Mouse (Mus musculus) embryonic facial prominence, embryonic 10.5 days (tissue): ENCODE measurements at regions not wholly inside any gene's neighbourhood (a gene's known extent, or its start where the extent isn't known, plus 50 kb on each side); places are given as distances from the start of the nearest gene placed in this dataset.

Source experiments
- DNase-seq: peaks from one replicate; pipeline ENCODE4 v3.0.0-alpha.2; 2017; ENCODE audit warnings: low spot score
- H3K27ac ChIP-seq: fragments of 300-500 bp; sonication (generic); replicated peaks from 2 replicates; pipeline ENCODE4 v1.5.1; 2016; ENCODE audit warnings: mild to moderate bottlenecking
- H3K27me3 ChIP-seq: fragments of 300-500 bp; sonication (generic); replicated peaks from 2 replicates; pipeline ENCODE4 v1.6.1; 2016; ENCODE audit warnings: low read depth, mild to moderate bottlenecking; ENCODE audit not compliant: poor library complexity, severe bottlenecking
- H3K36me3 ChIP-seq: fragments of 300-500 bp; sonication (generic); replicated peaks from 2 replicates; pipeline ENCODE4 v1.6.1; 2016; ENCODE audit warnings: mild to moderate bottlenecking, moderate library complexity
- H3K4me1 ChIP-seq: fragments of 300-500 bp; sonication (generic); 2 replicates; pipeline ENCODE4 v1.6.1; 2016
- H3K4me3 ChIP-seq: fragments of 300-500 bp; sonication (generic); 2 replicates; pipeline ENCODE4 v1.5.1; 2016; ENCODE audit warnings: mild to moderate bottlenecking, moderate library complexity
- H3K9me3 ChIP-seq: fragments of 300-500 bp; sonication (generic); 2 replicates; pipeline ENCODE4 v1.6.1; 2016; ENCODE audit warnings: mild to moderate bottlenecking
- WGBS: fragments of 180-500 bp; shearing (Covaris S2); methylation state at CpG from one replicate; pipeline ENCODE4 v1.1.7; 2016; 5-methylcytosine and 5-hydroxymethylcytosine counted together

DNA sequence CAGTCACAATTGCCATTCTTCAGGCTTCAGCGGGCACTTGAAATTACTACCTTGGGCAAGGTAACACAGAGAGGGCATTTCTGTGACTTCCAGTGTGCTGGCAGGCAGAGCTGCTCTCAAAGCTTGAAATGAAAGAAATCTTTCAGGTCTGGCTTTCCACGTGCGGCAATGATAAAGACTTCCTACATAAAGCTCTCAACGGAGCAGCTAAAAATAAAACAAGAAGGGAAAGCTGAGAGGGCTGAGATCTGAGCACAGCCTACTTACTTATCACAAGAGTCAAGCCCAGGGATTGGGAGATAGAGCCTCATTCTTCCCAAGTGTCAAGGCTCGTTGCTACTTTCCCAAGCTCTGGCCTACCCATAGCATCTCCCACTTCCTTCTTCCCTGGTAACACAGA, 274.6 kb upstream of the Rack1 start:
- WGBS = 70% methylated on average over 5 of the region's 5 CpGs
- Histone ChIP-seq H3K4me3 (no peak overlapping the region), H3K27ac (no peak overlapping the region), H3K9me3 (no peaks in the 10 kb centered on the region), H3K27me3 (no peaks in the 10 kb centered on the region), H3K36me3 (no peaks in the 10 kb centered on the region), H3K4me1 (no peaks in the 10 kb centered on the region)
- DNase-seq = no peak

DNA sequence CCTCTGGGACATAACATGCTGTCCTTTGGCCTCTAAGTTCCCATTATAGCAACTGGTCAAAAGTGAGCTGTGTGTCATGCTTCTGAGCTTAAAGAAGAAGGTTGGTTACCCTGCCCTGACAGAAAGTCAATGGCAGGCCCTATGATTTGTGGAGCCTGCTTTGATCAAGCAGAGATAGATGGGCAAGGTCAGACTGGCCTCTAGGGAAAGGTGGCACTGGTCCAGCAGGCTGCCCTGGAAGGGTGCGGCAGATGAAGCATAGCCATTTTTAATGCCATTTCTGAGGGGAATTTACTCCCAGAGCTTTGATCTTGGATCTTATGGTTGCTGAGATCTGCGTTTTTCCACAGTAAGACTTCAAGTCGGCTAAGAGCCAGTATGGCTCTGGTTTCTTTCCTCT, 293.2 kb upstream of the Rack1 start:
- 90% methylated on average over 3 of the region's 3 CpGs for WGBS
- Histone ChIP-seq H3K27me3 (no peaks in the 10 kb centered on the region), H3K4me1 (no peaks in the 10 kb centered on the region), H3K36me3 (no peaks in the 10 kb centered on the region), H3K27ac (no peak overlapping the region), H3K9me3 (no peaks in the 10 kb centered on the region), H3K4me3 (no peak overlapping the region)
- no peak for DNase-seq

DNA sequence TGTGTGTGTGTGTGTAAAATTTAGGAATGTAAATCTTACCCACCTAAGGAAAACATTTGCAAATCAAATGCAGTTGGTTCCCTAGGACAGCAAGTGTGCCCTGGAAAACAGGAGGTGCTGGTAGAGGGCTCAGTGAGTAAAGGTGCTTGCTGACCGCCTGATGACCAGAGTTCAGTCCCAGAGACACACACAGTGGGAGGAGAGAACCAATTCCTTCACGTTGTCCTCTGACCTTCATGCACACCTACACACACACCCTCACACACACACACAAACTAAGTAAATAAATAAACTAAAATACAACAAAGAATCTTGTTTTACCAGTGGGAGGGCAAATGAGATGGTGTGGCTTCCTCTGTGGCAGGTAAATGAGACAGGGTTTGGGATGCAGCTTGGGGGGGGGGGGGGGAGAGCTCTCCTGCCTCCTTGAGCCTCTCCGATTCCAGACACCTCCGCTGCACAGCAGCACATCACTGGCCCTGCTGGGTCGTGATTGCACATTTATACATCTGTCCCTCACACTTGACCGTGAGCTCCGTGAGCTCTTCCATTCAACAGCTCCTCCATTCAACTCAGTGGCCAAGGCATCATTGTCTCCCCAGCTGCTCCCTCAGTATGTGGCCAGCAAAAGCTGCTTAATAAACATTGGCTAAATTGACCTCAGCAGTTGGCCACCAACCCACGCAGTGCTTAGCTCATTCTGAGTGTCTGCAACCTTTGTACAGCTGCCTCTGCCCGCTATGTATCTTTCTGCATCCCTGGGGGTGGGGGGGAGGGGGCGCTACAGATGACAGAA, 297.9 kb upstream of the Rack1 start:
- no peaks in the 10 kb centered on the region for H3K9me3 ChIP-seq
- no peaks in the 10 kb centered on the region for H3K36me3 ChIP-seq
- DNase-seq = peak; percentile 12
- no peaks in the 10 kb centered on the region for H3K27me3 ChIP-seq
- 30% methylated on average over 10 of the region's 10 CpGs for WGBS
- no peak overlapping the region for H3K4me3 ChIP-seq
- no peaks in the 10 kb centered on the region for H3K4me1 ChIP-seq
- no peak overlapping the region for H3K27ac ChIP-seq

DNA sequence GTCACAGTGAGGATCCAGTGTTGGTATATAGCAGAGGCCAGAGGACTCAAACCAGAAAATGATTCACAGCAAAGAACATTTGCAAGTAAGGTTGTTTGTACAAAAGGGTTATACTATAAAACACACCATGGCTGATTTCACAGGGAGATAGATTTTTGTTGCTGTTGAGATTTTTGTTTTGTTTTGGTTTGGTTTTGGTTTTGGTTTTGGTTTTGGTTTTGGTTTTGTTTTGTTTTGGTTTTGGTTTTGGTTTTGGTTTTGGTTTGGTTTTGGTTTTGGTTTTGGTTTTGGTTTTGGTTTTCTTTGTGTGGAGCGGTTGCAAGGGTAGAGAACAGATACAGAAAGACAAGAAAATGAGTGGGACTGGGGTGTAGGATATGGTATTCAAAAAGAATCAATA, 301.1 kb upstream of the Rack1 start:
- H3K36me3 ChIP-seq = no peaks in the 10 kb centered on the region
- WGBS = 92% methylated on average over 1 of the region's 1 CpGs
- no peak overlapping the region for H3K27ac ChIP-seq

DNA sequence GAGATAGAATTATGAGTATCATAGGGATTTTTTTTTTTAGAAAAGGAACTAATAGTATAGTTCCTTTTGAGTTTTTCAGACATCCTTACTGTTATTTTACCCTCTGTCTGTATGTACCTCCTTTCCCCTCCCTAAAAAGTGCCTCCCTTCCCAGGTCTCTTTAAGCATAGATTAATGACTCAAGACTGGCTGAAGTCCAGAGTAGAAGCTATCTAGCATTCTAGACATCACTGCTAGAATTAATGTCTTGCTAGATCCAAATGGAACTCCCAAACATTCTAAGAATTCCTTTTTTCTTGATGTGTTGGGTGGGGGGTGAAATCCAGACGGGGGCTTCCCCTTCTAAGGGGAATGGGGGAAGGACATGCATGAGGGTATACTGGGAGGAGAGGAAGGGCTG, 311.8 kb upstream of the Rack1 start:
- no peaks in the 10 kb centered on the region for H3K4me1 ChIP-seq
- H3K36me3 ChIP-seq = no peaks in the 10 kb centered on the region
- no peaks in the 10 kb centered on the region for H3K9me3 ChIP-seq
- no peak for DNase-seq
- no peaks in the 10 kb centered on the region for H3K27me3 ChIP-seq
- H3K4me3 ChIP-seq = no peak overlapping the region
- 64% methylated on average over 1 of the region's 1 CpGs for WGBS
- H3K27ac ChIP-seq = no peak overlapping the region

More for the DNA sequence above, 301.1 kb upstream of the Rack1 start:
- no peak for DNase-seq
- Histone ChIP-seq H3K4me3 (no peak overlapping the region), H3K9me3 (no peaks in the 10 kb centered on the region), H3K27me3 (no peaks in the 10 kb centered on the region), H3K4me1 (no peaks in the 10 kb centered on the region)

DNA sequence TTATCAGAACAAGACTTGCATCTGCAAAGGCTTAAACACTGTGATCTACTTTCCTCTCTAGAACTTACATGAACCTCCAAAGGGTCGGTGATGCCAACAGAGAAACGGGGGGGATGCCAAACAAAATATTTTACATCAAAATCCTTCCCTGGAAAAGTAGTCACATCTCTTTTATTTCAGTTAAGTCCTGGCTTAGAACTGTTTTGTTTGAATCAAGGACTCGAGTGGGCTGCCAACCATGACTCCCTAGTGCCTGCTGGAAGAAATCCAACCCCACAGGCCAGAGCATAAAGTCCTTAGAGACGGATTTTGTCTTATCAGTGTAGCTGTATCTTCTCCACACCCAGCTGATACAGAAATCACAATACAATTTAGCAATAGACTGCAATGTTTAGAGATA, 336.1 kb upstream of the Rack1 start:
- DNase-seq = no peak
- no peaks in the 10 kb centered on the region for H3K36me3 ChIP-seq
- WGBS = 81% methylated on average over 4 of the region's 4 CpGs
- no peaks in the 10 kb centered on the region for H3K27me3 ChIP-seq
- no peak overlapping the region for H3K4me3 ChIP-seq
- H3K27ac ChIP-seq = no peak overlapping the region
- 0 out of 2 replicates have a peak, but pooled peaks cover 4% of the 10 kb centered on the region for H3K4me1 ChIP-seq
- no peaks in the 10 kb centered on the region for H3K9me3 ChIP-seq

DNA sequence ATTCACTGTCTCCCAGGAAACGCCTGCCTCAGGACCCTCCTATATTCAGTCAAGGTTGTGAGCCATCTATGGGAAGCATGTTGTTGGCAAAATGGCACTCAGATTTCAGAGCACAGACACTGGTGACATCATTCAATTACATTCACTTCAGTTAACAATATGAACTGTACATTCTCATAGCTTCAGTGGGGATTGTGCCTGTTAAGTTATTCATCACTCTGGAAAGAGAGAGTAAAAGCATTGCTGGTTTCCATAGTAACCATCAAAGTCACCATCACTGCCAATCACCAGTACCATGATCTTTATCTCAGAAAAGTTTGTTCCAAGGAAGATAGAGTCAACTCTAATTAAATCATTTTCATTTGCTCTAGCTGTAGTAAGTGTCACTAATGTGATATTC, 350.2 kb upstream of the Rack1 start:
- Histone ChIP-seq H3K9me3 (no peaks in the 10 kb centered on the region), H3K36me3 (no peaks in the 10 kb centered on the region), H3K4me1 (no peaks in the 10 kb centered on the region), H3K27ac (no peak overlapping the region), H3K27me3 (no peaks in the 10 kb centered on the region), H3K4me3 (no peak overlapping the region)
- DNase-seq = no peak
- 89% methylated on average over 1 of the region's 1 CpGs for WGBS

DNA sequence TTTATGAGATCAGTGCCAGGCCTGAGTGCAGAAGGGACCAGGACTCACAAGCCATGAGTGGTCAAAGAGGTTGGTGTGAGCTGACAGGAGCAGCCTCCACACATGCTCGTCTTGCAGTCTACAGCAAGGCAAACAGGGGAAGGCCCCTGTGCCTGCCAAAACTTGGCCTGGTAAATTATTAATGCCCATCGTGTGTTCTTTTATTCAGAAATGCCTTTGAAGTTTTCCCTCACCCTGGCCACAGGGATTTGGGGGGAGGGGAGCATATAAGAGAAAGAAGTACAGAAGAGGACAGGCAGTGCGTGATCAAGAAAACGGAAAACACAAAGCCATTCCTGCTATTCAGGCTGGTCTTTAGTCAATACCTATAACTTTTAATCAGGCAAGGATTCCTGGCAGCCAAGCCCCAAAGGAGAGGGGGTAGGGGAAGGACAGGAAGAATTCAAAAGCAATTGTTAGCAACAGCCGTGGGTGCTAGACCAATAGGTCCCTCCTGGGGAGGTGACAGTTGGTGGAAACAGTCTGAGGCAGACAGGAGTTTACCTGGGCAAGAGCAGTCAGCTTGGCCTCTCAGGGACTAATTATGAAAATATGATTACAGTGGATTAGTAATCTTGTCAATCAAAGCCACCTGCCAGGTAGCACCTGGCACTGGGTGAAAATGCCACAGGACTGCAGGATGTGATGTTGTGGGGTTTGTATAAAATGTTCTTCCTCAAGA, 357.4 kb upstream of the Rack1 start:
- Histone ChIP-seq H3K27ac (no peak overlapping the region), H3K36me3 (no peaks in the 10 kb centered on the region), H3K27me3 (no peaks in the 10 kb centered on the region), H3K9me3 (no peaks in the 10 kb centered on the region), H3K4me3 (no peak overlapping the region), H3K4me1 (no peaks in the 10 kb centered on the region; the same call in 1 of the 2 replicates)
- no peak for DNase-seq
- WGBS = 58% methylated on average over 5 of the region's 5 CpGs

DNA sequence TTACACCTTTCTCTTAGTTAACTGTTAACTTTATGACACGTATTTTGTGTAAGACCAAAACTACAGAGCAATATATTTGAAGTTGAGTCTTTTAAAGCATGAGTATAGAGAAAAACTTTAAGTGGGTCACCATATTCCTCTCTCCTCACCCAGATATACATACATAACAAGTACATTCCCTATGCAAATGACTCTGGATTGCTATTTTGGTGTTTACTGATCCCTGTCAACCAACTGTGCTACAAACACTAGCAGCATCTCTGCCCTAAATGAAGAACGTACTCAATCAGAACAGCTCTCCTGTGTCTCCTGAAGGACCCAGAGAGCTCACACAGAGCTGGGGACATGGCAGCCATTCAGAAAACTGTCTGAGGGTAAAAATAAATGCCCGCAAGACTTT, 363.4 kb upstream of the Rack1 start:
- 88% methylated on average over 3 of the region's 3 CpGs for WGBS
- H3K27me3 ChIP-seq = no peaks in the 10 kb centered on the region
- H3K4me3 ChIP-seq = no peak overlapping the region
- H3K36me3 ChIP-seq = no peaks in the 10 kb centered on the region
- H3K9me3 ChIP-seq = no peaks in the 10 kb centered on the region
- DNase-seq = no peak
- no peak overlapping the region for H3K27ac ChIP-seq
- H3K4me1 ChIP-seq = peaks cover 2% of the 10 kb centered on the region; the same call in 1 of the 2 replicates

DNA sequence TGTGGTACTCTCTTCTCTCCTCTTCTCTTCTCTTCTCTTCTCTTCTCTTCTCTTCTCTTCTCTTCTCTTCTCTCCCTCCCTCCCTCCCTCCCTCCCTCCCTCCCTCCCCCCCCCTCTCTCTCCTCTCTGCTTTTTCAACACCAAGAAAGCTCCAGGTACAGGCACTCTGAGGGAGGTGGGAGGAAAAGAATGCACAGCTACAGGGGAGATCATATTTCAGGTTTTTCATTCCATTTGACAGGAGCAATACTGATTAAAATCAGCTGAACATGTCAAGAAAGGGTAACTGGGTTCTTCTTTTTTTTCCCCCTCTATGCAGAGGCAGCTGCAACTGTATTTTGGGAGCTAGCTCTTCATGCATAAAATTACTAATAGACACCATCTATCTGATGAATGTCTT, 368.8 kb upstream of the Rack1 start:
- Histone ChIP-seq H3K27me3 (no peaks in the 10 kb centered on the region), H3K27ac (no peak overlapping the region), H3K4me1 (peaks cover 12% of the 10 kb centered on the region; the same call in 1 of the 2 replicates), H3K4me3 (no peak overlapping the region), H3K36me3 (no peaks in the 10 kb centered on the region), H3K9me3 (no peaks in the 10 kb centered on the region)
- DNase-seq = no peak

DNA sequence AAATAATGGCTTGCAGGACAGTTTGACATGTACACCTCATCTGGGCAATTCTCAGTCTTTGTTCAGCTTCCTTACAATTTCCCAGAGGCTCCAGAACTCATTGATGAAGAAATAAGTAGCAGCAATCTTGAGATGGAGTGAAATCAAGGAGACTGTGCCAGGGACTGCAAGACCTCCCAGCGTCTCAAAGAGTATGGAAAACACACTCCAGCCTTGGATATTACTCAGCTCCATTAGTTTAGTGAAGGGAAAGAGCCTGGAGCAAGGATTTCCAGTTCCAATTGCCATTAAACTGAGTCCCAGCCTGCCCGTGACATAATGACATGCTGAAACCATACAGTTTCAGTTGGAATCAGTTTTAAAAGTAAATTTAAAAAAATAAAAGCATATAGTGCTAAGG, 372.7 kb upstream of the Rack1 start:
- H3K4me1 ChIP-seq = peaks cover 12% of the 10 kb centered on the region; the same call in 1 of the 2 replicates
- DNase-seq = no peak
- no peaks in the 10 kb centered on the region for H3K9me3 ChIP-seq
- no peaks in the 10 kb centered on the region for H3K36me3 ChIP-seq
- no peaks in the 10 kb centered on the region for H3K27me3 ChIP-seq
- no peak overlapping the region for H3K27ac ChIP-seq
- H3K4me3 ChIP-seq = no peak overlapping the region
- 59% methylated on average over 2 of the region's 2 CpGs for WGBS

DNA sequence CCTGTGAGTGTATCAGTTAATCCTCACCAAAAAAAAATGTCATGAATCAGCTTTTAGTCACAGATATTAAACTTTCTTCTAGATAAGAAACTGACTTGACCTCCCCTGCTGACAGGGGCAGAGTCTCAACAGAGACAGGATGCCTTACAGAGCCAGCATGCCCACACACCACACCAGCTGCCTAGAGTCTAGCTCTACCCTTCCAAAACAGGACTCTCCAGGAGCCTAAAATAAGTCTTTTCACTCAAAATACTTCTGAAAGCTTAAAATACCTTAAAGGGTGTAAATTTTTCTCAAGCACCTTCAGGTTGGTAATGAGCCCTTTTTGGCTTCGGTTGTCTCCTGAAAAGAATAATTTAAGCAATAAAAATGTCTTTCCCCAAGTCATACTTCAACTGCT, 373.7 kb upstream of the Rack1 start:
- Histone ChIP-seq H3K4me3 (no peak overlapping the region), H3K9me3 (no peaks in the 10 kb centered on the region), H3K36me3 (no peaks in the 10 kb centered on the region), H3K4me1 (peaks cover 8% of the 10 kb centered on the region; the same call in 1 of the 2 replicates), H3K27me3 (no peaks in the 10 kb centered on the region), H3K27ac (no peak overlapping the region)
- no peak for DNase-seq
- 80% methylated on average over 1 of the region's 1 CpGs for WGBS
